Mouse (Mus musculus): Measurements from ENCODE around the gene Klhl29. TPM values are rescaled to one million over a fixed set of nuclear protein-coding genes. Genes with fewer than 3 reads are reported as not detected.

Klhl29 gene
- polyA plus RNA-seq, 1 experiment from 2014 or later, result 2.8 TPM

DNA sequence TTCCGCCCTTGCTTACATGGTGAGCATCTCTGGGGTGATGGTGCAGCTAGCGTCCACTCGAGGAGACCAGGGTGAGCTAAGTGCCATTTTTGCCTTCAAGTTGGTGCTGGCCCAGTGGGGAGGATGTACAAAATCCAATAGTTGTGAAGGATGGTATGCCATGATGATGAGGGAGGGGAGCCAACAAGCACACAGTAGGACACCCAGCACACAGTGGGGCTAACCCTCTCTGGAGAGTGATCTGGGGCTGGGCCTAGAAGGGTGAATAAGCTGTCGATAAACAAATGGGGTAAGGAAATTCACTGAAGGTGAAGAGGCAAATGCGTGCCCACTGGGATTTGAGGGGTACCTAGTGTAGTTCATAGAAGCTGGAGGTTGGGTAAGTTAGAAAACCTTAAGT, 290.8 kb downstream of the Klhl29 start:
- Histone ChIP-seq H3K27ac (ENCODE audit: low read depth) (no peak overlapping the region), H3K4me2 (ENCODE audit: low read length) (no peak overlapping the region), H3K4me3 (ENCODE audit: low read depth, low read length) (no peak overlapping the region), H3K27me3 (replicated peaks; ENCODE audit: control insufficient read depth, insufficient read depth, low read length) (no peaks in the 10 kb centered on the region), H3K4me1 (replicated peaks; ENCODE audit: control insufficient read depth, insufficient read depth, low read length) (peaks cover 13% of the 10 kb centered on the region), H3K9me3 (ENCODE audit: control insufficient read depth, low read length) (no peaks in the 10 kb centered on the region), H3K36me3 (ENCODE audit: control insufficient read depth, insufficient read depth, low read length) (peaks cover 20% of the 10 kb centered on the region; the same call in 1 of the 2 replicates), H3K9ac (ENCODE audit: low read length) (no peak overlapping the region)
- ATAC-seq (replicated peaks; ENCODE audit: low FRiP score, low TSS enrichment, low read depth) (no peak), DNase-seq (ENCODE audit: low spot score) (no peak)
- WGBS, result 94% methylated on average over 5 of the region's 5 CpGs

DNA sequence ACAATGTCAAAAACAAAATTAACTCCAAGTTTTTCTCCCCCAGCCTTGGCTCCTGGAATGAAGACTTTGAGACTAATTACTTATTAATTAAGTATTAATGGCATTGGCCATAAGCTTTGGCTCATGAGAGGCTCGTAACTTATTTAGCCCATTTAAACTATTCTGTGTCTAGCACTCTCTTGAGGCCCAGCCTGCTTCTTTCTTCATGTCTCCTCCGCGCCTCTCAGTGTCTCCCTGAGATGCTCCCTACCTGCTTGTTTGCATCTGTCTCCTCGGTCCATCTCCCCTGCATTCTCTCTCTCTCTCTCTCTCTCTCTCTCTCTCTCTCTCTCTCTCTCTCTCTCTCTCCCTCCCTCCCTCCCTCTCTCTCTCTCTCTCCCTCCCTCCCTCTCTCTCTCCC, 294.0 kb downstream of the Klhl29 start:
- 89% methylated on average over 4 of the region's 4 CpGs for WGBS

DNA sequence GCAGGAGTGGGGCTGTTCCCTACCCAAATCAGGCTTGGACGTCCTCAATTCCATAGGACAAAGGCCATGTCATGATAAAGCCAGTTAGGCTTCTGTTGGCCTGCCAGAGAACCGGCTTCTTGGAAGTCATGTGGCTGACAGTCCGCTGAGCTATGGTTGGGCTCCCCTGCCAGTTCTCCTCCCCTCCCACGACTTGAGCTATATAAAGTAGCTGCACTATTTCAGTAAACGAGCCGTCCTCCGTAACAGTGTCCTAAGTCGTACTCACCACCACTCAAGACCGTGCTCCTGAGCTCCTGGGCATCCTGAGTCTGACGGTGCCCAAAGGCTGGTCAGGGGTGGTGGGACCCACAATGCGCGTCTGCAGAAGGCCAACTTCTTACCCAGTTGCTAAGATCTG, 302.3 kb downstream of the Klhl29 start:
- DNase-seq (ENCODE audit: low spot score) (no peak), ATAC-seq (replicated peaks; ENCODE audit: low FRiP score, low TSS enrichment, low read depth) (no peak)
- Histone ChIP-seq H3K4me1 (replicated peaks; ENCODE audit: control insufficient read depth, insufficient read depth, low read length) (no peaks in the 10 kb centered on the region), H3K36me3 (ENCODE audit: control insufficient read depth, insufficient read depth, low read length) (no peaks in the 10 kb centered on the region), H3K27me3 (replicated peaks; ENCODE audit: control insufficient read depth, insufficient read depth, low read length) (no peaks in the 10 kb centered on the region), H3K27ac (ENCODE audit: low read depth) (no peak overlapping the region), H3K9ac (ENCODE audit: low read length) (no peak overlapping the region), H3K4me2 (ENCODE audit: low read length) (no peak overlapping the region), H3K4me3 (ENCODE audit: low read depth, low read length) (no peak overlapping the region), H3K9me3 (ENCODE audit: control insufficient read depth, low read length) (peaks cover 2% of the 10 kb centered on the region; the same call in 1 of the 2 replicates)
- WGBS, result 81% methylated on average over 12 of the region's 12 CpGs

More for the DNA sequence above, 294.0 kb downstream of the Klhl29 start:
- no peaks in the 10 kb centered on the region for H3K27me3 ChIP-seq (replicated peaks; ENCODE audit: control insufficient read depth, insufficient read depth, low read length)
- ATAC-seq (replicated peaks; ENCODE audit: low FRiP score, low TSS enrichment, low read depth) (no peak), DNase-seq (ENCODE audit: low spot score) (no peak)
- no peaks in the 10 kb centered on the region for H3K4me1 ChIP-seq (replicated peaks; ENCODE audit: control insufficient read depth, insufficient read depth, low read length)
- H3K4me2 ChIP-seq (ENCODE audit: low read length), result no peak overlapping the region
- H3K36me3 ChIP-seq (ENCODE audit: control insufficient read depth, insufficient read depth, low read length), result peaks cover 20% of the 10 kb centered on the region; the same call in 1 of the 2 replicates
- no peak overlapping the region for H3K27ac ChIP-seq (ENCODE audit: low read depth)
- H3K4me3 ChIP-seq (ENCODE audit: low read depth, low read length), result no peak overlapping the region
- no peak overlapping the region for H3K9ac ChIP-seq (ENCODE audit: low read length)
- no peaks in the 10 kb centered on the region for H3K9me3 ChIP-seq (ENCODE audit: control insufficient read depth, low read length)

DNA sequence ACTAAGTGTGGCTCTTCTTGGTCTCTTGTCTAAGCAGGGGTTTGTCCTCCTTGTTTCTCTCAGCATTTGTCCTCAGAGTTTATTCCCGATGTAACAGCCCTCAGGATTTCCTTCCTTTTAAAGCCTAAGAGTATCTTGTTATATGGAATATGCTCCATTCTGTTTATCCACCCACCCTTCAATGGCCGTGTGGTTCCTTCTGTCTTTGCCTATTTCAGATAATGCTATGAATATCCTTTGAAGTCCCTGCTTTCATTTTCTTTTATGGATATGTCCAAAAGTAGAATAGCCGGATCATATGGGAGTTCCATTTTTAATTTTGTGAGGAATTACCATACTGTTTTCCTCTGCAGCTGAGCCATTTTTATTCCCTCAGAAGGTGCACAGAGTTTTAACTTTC, 305.4 kb downstream of the Klhl29 start:
- peaks cover 2% of the 10 kb centered on the region; the same call in 1 of the 2 replicates for H3K9me3 ChIP-seq (ENCODE audit: control insufficient read depth, low read length)
- H3K9ac ChIP-seq (ENCODE audit: low read length), result no peak overlapping the region
- no peaks in the 10 kb centered on the region for H3K36me3 ChIP-seq (ENCODE audit: control insufficient read depth, insufficient read depth, low read length)
- no peak overlapping the region for H3K4me2 ChIP-seq (ENCODE audit: low read length)
- no peaks in the 10 kb centered on the region for H3K4me1 ChIP-seq (replicated peaks; ENCODE audit: control insufficient read depth, insufficient read depth, low read length)
- H3K27ac ChIP-seq (ENCODE audit: low read depth), result no peak overlapping the region
- no peak overlapping the region for H3K4me3 ChIP-seq (ENCODE audit: low read depth, low read length)
- no peak for DNase-seq (ENCODE audit: low spot score)
- WGBS, result 78% methylated on average over 3 of the region's 3 CpGs
- H3K27me3 ChIP-seq (replicated peaks; ENCODE audit: control insufficient read depth, insufficient read depth, low read length), result no peaks in the 10 kb centered on the region
- ATAC-seq (replicated peaks; ENCODE audit: low FRiP score, low TSS enrichment, low read depth), result no peak

DNA sequence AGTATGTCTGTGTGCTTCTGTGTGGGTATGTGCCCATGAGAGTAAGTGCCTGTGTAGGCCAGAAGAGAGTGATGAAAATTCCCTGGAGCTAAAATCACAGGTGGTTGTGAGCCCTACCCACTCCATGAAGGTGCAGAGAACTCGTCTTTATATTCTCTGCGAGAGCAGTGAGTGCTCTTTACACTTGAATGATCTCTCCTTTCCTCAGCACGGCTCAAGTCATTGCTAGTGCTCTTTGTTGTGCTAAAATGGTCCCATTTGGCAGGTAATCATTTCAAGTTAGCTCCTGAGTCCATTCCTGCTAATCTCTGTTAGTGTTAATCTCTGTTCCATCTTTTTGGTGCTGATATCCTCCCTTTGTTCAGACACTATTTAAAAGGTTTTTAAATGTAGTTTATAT, 307.9 kb downstream of the Klhl29 start:
- Histone ChIP-seq H3K4me2 (ENCODE audit: low read length) (no peak overlapping the region), H3K9me3 (ENCODE audit: control insufficient read depth, low read length) (peaks cover 2% of the 10 kb centered on the region; the same call in 1 of the 2 replicates), H3K27ac (ENCODE audit: low read depth) (no peak overlapping the region), H3K27me3 (replicated peaks; ENCODE audit: control insufficient read depth, insufficient read depth, low read length) (no peaks in the 10 kb centered on the region), H3K36me3 (ENCODE audit: control insufficient read depth, insufficient read depth, low read length) (no peaks in the 10 kb centered on the region), H3K4me3 (ENCODE audit: low read depth, low read length) (no peak overlapping the region), H3K4me1 (replicated peaks; ENCODE audit: control insufficient read depth, insufficient read depth, low read length) (no peaks in the 10 kb centered on the region), H3K9ac (ENCODE audit: low read length) (no peak overlapping the region)
- 55% methylated on average over 3 of the region's 3 CpGs for WGBS
- ATAC-seq (replicated peaks; ENCODE audit: low FRiP score, low TSS enrichment, low read depth), result no peak
- no peak for DNase-seq (ENCODE audit: low spot score)

DNA sequence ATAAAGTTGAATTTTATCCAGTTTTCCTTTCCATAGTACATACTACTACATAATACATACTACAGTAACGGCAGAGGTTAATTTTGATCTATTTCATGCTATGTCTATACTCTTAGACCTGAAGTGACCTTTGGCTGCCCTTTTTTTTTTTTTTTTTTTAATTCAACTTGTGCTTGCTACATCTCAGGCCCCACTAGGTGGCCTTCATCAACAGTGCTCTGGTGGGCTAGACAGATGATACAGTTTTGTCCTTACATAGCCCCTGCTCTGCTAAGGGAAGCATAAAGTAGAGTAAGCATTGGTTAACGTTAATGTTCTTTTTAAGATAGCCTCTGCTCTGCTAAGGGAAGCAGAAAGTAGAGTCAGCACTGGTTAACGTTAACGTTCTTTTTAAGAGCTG, 327.4 kb downstream of the Klhl29 start:
- no peaks in the 10 kb centered on the region for H3K4me1 ChIP-seq (replicated peaks; ENCODE audit: control insufficient read depth, insufficient read depth, low read length)
- ATAC-seq (replicated peaks; ENCODE audit: low FRiP score, low TSS enrichment, low read depth) (no peak), DNase-seq (ENCODE audit: low spot score) (no peak)
- peaks cover 21% of the 10 kb centered on the region for H3K36me3 ChIP-seq (ENCODE audit: control insufficient read depth, insufficient read depth, low read length)
- H3K27me3 ChIP-seq (replicated peaks; ENCODE audit: control insufficient read depth, insufficient read depth, low read length), result no peaks in the 10 kb centered on the region
- WGBS, result 88% methylated on average over 4 of the region's 4 CpGs
- no peak overlapping the region for H3K4me2 ChIP-seq (ENCODE audit: low read length)
- H3K4me3 ChIP-seq (ENCODE audit: low read depth, low read length), result no peak overlapping the region
- no peak overlapping the region for H3K27ac ChIP-seq (ENCODE audit: low read depth)
- H3K9ac ChIP-seq (ENCODE audit: low read length), result no peak overlapping the region
- peaks cover 19% of the 10 kb centered on the region; the same call in 1 of the 2 replicates for H3K9me3 ChIP-seq (ENCODE audit: control insufficient read depth, low read length)

DNA sequence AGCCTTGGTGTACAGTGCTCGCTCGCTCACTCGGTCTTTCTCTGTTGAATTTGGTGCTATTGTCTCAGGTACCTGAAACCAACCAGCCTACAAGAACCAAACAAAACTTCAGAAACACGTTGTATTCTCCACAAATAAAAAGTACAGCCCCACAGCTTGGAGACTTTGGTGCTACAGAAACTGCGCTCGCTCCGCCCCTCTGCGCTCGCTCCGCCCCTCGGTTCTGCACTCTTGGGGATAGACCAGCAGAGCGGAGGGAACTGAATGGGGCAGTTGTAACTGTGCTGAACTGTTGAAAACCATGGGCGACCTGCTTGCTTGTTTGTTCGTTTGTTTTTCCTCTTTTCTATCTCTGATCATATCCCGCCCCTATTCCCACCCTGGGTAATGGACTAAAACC, 331.3 kb downstream of the Klhl29 start:
- no peak overlapping the region for H3K4me2 ChIP-seq (ENCODE audit: low read length)
- H3K27ac ChIP-seq (ENCODE audit: low read depth), result no peak overlapping the region
- H3K36me3 ChIP-seq (ENCODE audit: control insufficient read depth, insufficient read depth, low read length), result peaks cover 32% of the 10 kb centered on the region
- no peak overlapping the region for H3K9ac ChIP-seq (ENCODE audit: low read length)
- H3K27me3 ChIP-seq (replicated peaks; ENCODE audit: control insufficient read depth, insufficient read depth, low read length), result no peaks in the 10 kb centered on the region
- no peaks in the 10 kb centered on the region for H3K9me3 ChIP-seq (ENCODE audit: control insufficient read depth, low read length)
- ATAC-seq (replicated peaks; ENCODE audit: low FRiP score, low TSS enrichment, low read depth), result no peak
- no peak for DNase-seq (ENCODE audit: low spot score)
- H3K4me1 ChIP-seq (replicated peaks; ENCODE audit: control insufficient read depth, insufficient read depth, low read length), result no peaks in the 10 kb centered on the region
- H3K4me3 ChIP-seq (ENCODE audit: low read depth, low read length), result no peak overlapping the region
- WGBS, result 91% methylated on average over 15 of the region's 15 CpGs

DNA sequence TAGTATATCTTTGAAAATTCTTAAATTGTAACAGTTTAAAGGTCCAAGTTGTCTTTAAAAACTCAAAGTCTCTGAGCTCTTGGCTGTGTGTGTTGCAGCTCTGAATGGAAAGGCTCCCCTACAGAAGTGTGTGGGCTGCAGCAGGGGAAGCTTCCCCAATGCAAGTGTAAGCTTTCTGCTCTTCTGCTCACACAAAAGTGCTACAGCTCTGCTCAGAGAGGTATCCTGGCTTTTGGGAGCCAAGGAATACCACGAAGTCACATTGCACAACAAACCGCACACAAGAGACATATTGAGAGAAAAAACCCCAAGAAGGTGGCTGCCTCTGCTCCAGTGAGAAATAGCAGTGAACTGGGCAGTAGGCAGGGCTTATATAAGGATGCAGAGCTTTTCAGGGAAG, 337.5 kb downstream of the Klhl29 start:
- ATAC-seq (replicated peaks; ENCODE audit: low FRiP score, low TSS enrichment, low read depth) (no peak), DNase-seq (ENCODE audit: low spot score) (no peak)
- H3K27me3 ChIP-seq (replicated peaks; ENCODE audit: control insufficient read depth, insufficient read depth, low read length), result no peaks in the 10 kb centered on the region
- no peak overlapping the region for H3K27ac ChIP-seq (ENCODE audit: low read depth)
- peaks cover 57% of the 10 kb centered on the region for H3K36me3 ChIP-seq (ENCODE audit: control insufficient read depth, insufficient read depth, low read length)
- no peak overlapping the region for H3K4me2 ChIP-seq (ENCODE audit: low read length)
- 99% methylated on average over 2 of the region's 2 CpGs for WGBS
- no peaks in the 10 kb centered on the region for H3K4me1 ChIP-seq (replicated peaks; ENCODE audit: control insufficient read depth, insufficient read depth, low read length)
- H3K4me3 ChIP-seq (ENCODE audit: low read depth, low read length), result no peak overlapping the region
- no peak overlapping the region for H3K9ac ChIP-seq (ENCODE audit: low read length)
- H3K9me3 ChIP-seq (ENCODE audit: control insufficient read depth, low read length), result no peaks in the 10 kb centered on the region

DNA sequence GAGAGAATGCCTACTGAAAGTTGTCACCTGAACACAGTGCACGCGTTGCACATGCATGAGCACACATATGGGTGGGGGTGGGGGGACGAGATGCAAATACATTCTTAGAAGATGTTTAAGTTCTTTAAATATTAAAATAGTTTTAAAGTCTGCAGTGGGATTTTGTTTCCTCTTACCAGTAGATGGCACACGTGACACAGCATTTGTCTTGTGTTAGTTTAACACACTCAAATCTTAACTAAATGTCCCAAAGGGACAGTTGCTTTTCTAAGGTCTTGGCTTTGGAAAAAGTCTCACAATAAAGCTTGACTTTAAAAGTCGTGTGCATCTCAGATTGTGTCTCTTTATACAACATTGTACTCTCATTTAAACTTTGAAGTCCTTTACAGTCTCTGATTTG, 346.4 kb downstream of the Klhl29 start:
- DNase-seq (ENCODE audit: low spot score), result no peak
- Histone ChIP-seq H3K4me1 (replicated peaks; ENCODE audit: control insufficient read depth, insufficient read depth, low read length) (no peaks in the 10 kb centered on the region), H3K9ac (ENCODE audit: low read length) (no peak overlapping the region), H3K36me3 (ENCODE audit: control insufficient read depth, insufficient read depth, low read length) (peaks cover 50% of the 10 kb centered on the region), H3K27me3 (replicated peaks; ENCODE audit: control insufficient read depth, insufficient read depth, low read length) (no peaks in the 10 kb centered on the region), H3K9me3 (ENCODE audit: control insufficient read depth, low read length) (no peaks in the 10 kb centered on the region), H3K27ac (ENCODE audit: low read depth) (no peak overlapping the region), H3K4me3 (ENCODE audit: low read depth, low read length) (no peak overlapping the region), H3K4me2 (ENCODE audit: low read length) (no peak overlapping the region)
- no peak for ATAC-seq (replicated peaks; ENCODE audit: low FRiP score, low TSS enrichment, low read depth)
- 81% methylated on average over 5 of the region's 5 CpGs for WGBS

Measured in intestine, embryonic 14.5 days (tissue).